8 mouse cellular contexts compared by ENCODE assay signal in the genomic region with DNA sequence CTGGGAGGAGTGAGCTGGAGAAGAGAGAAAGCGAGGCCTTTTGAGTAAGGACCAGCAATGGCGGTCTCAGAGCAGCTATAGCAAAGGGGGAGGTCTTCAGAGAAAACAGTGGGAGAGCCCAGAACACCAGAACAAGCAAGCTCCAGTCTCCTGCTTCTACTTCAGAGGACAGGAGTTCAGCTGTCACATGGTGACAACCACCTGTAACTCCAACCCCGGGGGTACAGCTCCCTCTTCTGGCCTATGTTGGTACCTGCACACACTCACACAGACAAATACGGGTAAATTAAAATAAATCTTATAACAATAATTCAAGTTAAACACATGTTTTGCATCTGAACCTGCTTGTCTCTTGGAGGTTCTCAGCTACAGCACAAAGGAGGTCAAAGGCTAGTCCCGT. TPM values are rescaled to one million over a fixed set of nuclear protein-coding genes. Genes with fewer than 3 reads are reported as not detected.
DNase-seq lines count a peak whose midpoint lies in the region; ATAC-seq and TF ChIP-seq lines count a peak whose summit lies in the region.

No protein-coding gene starts in this region.

- H3K9ac ChIP-seq in liver, embryonic 11.5 days (ENCODE audit: low read depth, low read length): no peak overlapping the region

- H3K79me3 ChIP-seq in C2C12 (ENCODE audit: low read depth): no peaks in the 10 kb centered on the region

- TF ChIP-seq CTCF in C2C12 (IDR thresholded peaks at IDR 0.05; ENCODE audit: control insufficient read depth, insufficient read depth, insufficient read length): peak; percentile 48

- H3K9me3 ChIP-seq in liver, embryonic 11.5 days (ENCODE audit: control insufficient read depth, low read length): no peaks in the 10 kb centered on the region

- no peaks in the 10 kb centered on the region for H3K79me2 ChIP-seq in C2C12 (ENCODE audit: control insufficient read depth, insufficient read depth)

- peak; percentile 85 for ATAC-seq in granulocyte monocyte progenitor cell, adult 5-6 weeks (replicated peaks; ENCODE audit: poor library complexity, severe bottlenecking)
- ATAC-seq in liver, embryonic 11.5 days (replicated peaks; ENCODE audit: low FRiP score): no peak

- no peaks in the 10 kb centered on the region for H3K4me1 ChIP-seq in liver, embryonic 11.5 days (replicated peaks; ENCODE audit: control insufficient read depth, insufficient read depth, low read length)

- peak; percentile 19 to 58 for DNase-seq in heart, adult 18-20 months
- DNase-seq in heart, adult 11 months: no peak
- peak; percentile 53 for DNase-seq in adrenal gland, postnatal 10 days
- peak; percentile 40 for DNase-seq in liver, embryonic 11.5 days (ENCODE audit: low spot score)
- peak; percentile 66 for DNase-seq in skeletal muscle tissue, adult 2 months (ENCODE audit: low read depth, low spot score)
- no peak for DNase-seq in urinary bladder, postnatal 10 days (ENCODE audit: low spot score)

- no peaks in the 10 kb centered on the region for H3K27me3 ChIP-seq in C2C12 (ENCODE audit: control insufficient read depth, insufficient read depth, insufficient read length)
- H3K27me3 ChIP-seq in liver, embryonic 11.5 days (replicated peaks; ENCODE audit: control insufficient read depth, insufficient read depth, low read length): 0 out of 2 replicates have a peak, but pooled peaks cover 2% of the 10 kb centered on the region

- no peak overlapping the region for H3K4me3 ChIP-seq in C2C12 (ENCODE audit: insufficient read depth, poor library complexity, severe bottlenecking)
- no peak overlapping the region for H3K4me3 ChIP-seq in liver, embryonic 11.5 days (ENCODE audit: low read depth, low read length)

- H3K4me2 ChIP-seq in liver, embryonic 11.5 days: no peak overlapping the region

- H3K27ac ChIP-seq in liver, embryonic 11.5 days (ENCODE audit: low read depth, low read length): no peak overlapping the region

- no peak overlapping the region for H3ac ChIP-seq in C2C12 (ENCODE audit: control insufficient read depth, insufficient read length, low read depth)

- 20% methylated on average over 5 of the region's 5 CpGs for WGBS in liver, embryonic 11.5 days

- no peaks in the 10 kb centered on the region for H3K36me3 ChIP-seq in C2C12 (ENCODE audit: control insufficient read depth, insufficient read depth)
- no peaks in the 10 kb centered on the region for H3K36me3 ChIP-seq in liver, embryonic 11.5 days (ENCODE audit: control insufficient read depth, insufficient read depth, low read length)

TF ChIP-seq in C2C12, 6 proteins besides CTCF, POLR2A, EP300 and RAD21:
- TF ChIP-seq USF1 (IDR thresholded peaks at IDR 0.05; ENCODE audit: low read depth) (peak; percentile 68), MYOD1 (IDR thresholded peaks at IDR 0.05; ENCODE audit: control insufficient read depth, insufficient read length, low read depth) (no peak)

RNA-seq across cellular contexts. Expression of gene Tcf23, which starts 29.8 kb away (rescaled TPM):
- total RNA-seq in heart, adult 18-20 months (2021): 1 to 10 TPM; 1.5 to 2.8 TPM
- 0.07 TPM for polyA plus RNA-seq in C2C12 (2012; fragmentation: generic; extraction: Trizol)
- under 1 TPM; 0.39 to 0.99 TPM for total RNA-seq in adrenal gland, postnatal 10 days (2021)
- total RNA-seq in granulocyte monocyte progenitor cell, adult 5-6 weeks (2014; fragmentation: Nextera tagmentation): not detected in 2 replicates
- not detected in 2 replicates for total RNA-seq in granulocyte monocyte progenitor cell, adult 5-6 weeks (2017)
- polyA plus RNA-seq in liver, embryonic 11.5 days (2014; fragmentation: Nextera tagmentation; extraction: Ambion mirVana): 0.04 TPM in 2 replicates

RNA-seq across cellular contexts. Expression of gene Preb, which starts 38.1 kb away (rescaled TPM):
- 10 to 100 TPM; 84.3 to 84.7 TPM for total RNA-seq in heart, adult 18-20 months (2021)
- 108 TPM for polyA plus RNA-seq in C2C12 (2012; fragmentation: generic; extraction: Trizol)
- 100 to 1,000 TPM; 110 to 118 TPM for total RNA-seq in adrenal gland, postnatal 10 days (2021)
- total RNA-seq in granulocyte monocyte progenitor cell, adult 5-6 weeks (2014; fragmentation: Nextera tagmentation): 103 and 127 TPM in 2 replicates
- total RNA-seq in granulocyte monocyte progenitor cell, adult 5-6 weeks (2017): 42.7 and 67.9 TPM in 2 replicates
- 111 and 118 TPM in 2 replicates for polyA plus RNA-seq in liver, embryonic 11.5 days (2014; fragmentation: Nextera tagmentation; extraction: Ambion mirVana)

RNA-seq across cellular contexts. Expression of gene Atraid, which starts 49.8 kb away (rescaled TPM):
- total RNA-seq in heart, adult 18-20 months (2021): 10 to 100 TPM; 47.6 to 52.2 TPM
- 70.7 TPM for polyA plus RNA-seq in C2C12 (2012; fragmentation: generic; extraction: Trizol)
- total RNA-seq in adrenal gland, postnatal 10 days (2021): 100 to 1,000 TPM; 123 to 129 TPM
- total RNA-seq in granulocyte monocyte progenitor cell, adult 5-6 weeks (2014; fragmentation: Nextera tagmentation): 42.7 and 79.1 TPM in 2 replicates
- total RNA-seq in granulocyte monocyte progenitor cell, adult 5-6 weeks (2017): 44.7 and 59.4 TPM in 2 replicates
- 68.5 and 72.4 TPM in 2 replicates for polyA plus RNA-seq in liver, embryonic 11.5 days (2014; fragmentation: Nextera tagmentation; extraction: Ambion mirVana)

RNA-seq across cellular contexts. Expression of gene Slc5a6, which starts 50.4 kb away (rescaled TPM):
- total RNA-seq in heart, adult 18-20 months (2021): 10 to 100 TPM; 12.4 to 13.5 TPM
- polyA plus RNA-seq in C2C12 (2012; fragmentation: generic; extraction: Trizol): 11.6 TPM
- 10 to 100 TPM; 14.1 to 16.0 TPM for total RNA-seq in adrenal gland, postnatal 10 days (2021)
- 7.2 and 7.9 TPM in 2 replicates for total RNA-seq in granulocyte monocyte progenitor cell, adult 5-6 weeks (2014; fragmentation: Nextera tagmentation)
- 5.8 and 8.8 TPM in 2 replicates for total RNA-seq in granulocyte monocyte progenitor cell, adult 5-6 weeks (2017)
- 9.3 and 10.3 TPM in 2 replicates for polyA plus RNA-seq in liver, embryonic 11.5 days (2014; fragmentation: Nextera tagmentation; extraction: Ambion mirVana)

RNA-seq across cellular contexts. Expression of gene Cgref1, which starts 52.9 kb away (rescaled TPM):
- total RNA-seq in heart, adult 18-20 months (2021): under 1 TPM; 0.59 to 0.84 TPM
- polyA plus RNA-seq in C2C12 (2012; fragmentation: generic; extraction: Trizol): 8.2 TPM
- total RNA-seq in adrenal gland, postnatal 10 days (2021): 1 to 10 TPM; 2.8 to 5.1 TPM
- total RNA-seq in granulocyte monocyte progenitor cell, adult 5-6 weeks (2014; fragmentation: Nextera tagmentation): not detected in 2 replicates
- 0.62 TPM in 1 of 2 replicates, not detected in the other for total RNA-seq in granulocyte monocyte progenitor cell, adult 5-6 weeks (2017)
- 5.4 and 8.2 TPM in 2 replicates for polyA plus RNA-seq in liver, embryonic 11.5 days (2014; fragmentation: Nextera tagmentation; extraction: Ambion mirVana)

Comparison
In these comparisons a context has a peak if more than half of its experiments do, and no peak if none do; other contexts are left out.
1. DNase-seq: peak in heart, adult 18-20 months (2 of 2), adrenal gland, postnatal 10 days (single experiment), liver, embryonic 11.5 days (single experiment) and skeletal muscle tissue, adult 2 months (single experiment); none in heart, adult 11 months (single experiment) and urinary bladder, postnatal 10 days (single experiment).